Mouse (Mus musculus) limb, embryonic 14.5 days (tissue): Measurements from ENCODE around the gene Elk4. TPM values are rescaled to one million over a fixed set of nuclear protein-coding genes. Genes with fewer than 3 reads are reported as not detected.

ENCODE experiments used
- ATAC-seq: fragments of 200-750 bp; cut with Nextera tagmentation; 2 replicates; pipeline ENCODE4 v1.8.0; 2017; ENCODE audit warnings: low read depth, moderate number of reproducible peaks, moderate TSS enrichment; ENCODE audit not compliant: low FRiP score
- DNase-seq: peaks from one replicate; pipeline ENCODE4 v3.0.0-alpha.2; 2015; ENCODE audit warnings: low spot score
- H3K27ac ChIP-seq: fragments of 300-500 bp; sonication (generic); replicated peaks from 2 replicates; pipeline ENCODE4 v1.5.1; 2014; ENCODE audit warnings: low read depth, mild to moderate bottlenecking, low read length, moderate library complexity, mixed read lengths
- H3K27me3 ChIP-seq: fragments of 300-500 bp; sonication (generic); 2 replicates; pipeline ENCODE4 v1.6.1; 2014; ENCODE audit warnings: low read length, mixed read lengths; ENCODE audit not compliant: control insufficient read depth, insufficient read depth
- H3K36me3 ChIP-seq: fragments of 300-500 bp; sonication (generic); 2 replicates; pipeline ENCODE4 v1.6.1; 2014; ENCODE audit warnings: mild to moderate bottlenecking, low read length, moderate library complexity, mixed read lengths; ENCODE audit not compliant: control insufficient read depth, insufficient read depth
- H3K4me1 ChIP-seq: fragments of 300-500 bp; sonication (generic); 2 replicates; pipeline ENCODE4 v1.6.1; 2014; ENCODE audit warnings: antibody characterized with exemption, low read length, mixed read lengths; ENCODE audit not compliant: control insufficient read depth, insufficient read depth
- H3K4me2 ChIP-seq: fragments of 300-500 bp; sonication (generic); replicated peaks from 2 replicates; pipeline ENCODE4 v1.6.1; 2014; ENCODE audit warnings: low read depth, mild to moderate bottlenecking, low read length, moderate library complexity; ENCODE audit not compliant: severe bottlenecking
- H3K4me3 ChIP-seq: fragments of 300-500 bp; sonication (generic); replicated peaks from 2 replicates; pipeline ENCODE4 v1.5.1; 2014; ENCODE audit warnings: low read length
- H3K9ac ChIP-seq: fragments of 300-500 bp; sonication (generic); 2 replicates; pipeline ENCODE4 v1.6.1; 2014; ENCODE audit warnings: mild to moderate bottlenecking, low read depth, low read length, moderate library complexity; ENCODE audit not compliant: severe bottlenecking
- H3K9me3 ChIP-seq: fragments of 300-500 bp; sonication (generic); 2 replicates; pipeline ENCODE4 v1.6.1; 2016; ENCODE audit warnings: low read length; ENCODE audit not compliant: control insufficient read depth
- POLR2A ChIP-seq: fragments of 200-500 bp; IDR thresholded peaks from 2 replicates; pipeline ENCODE4 v1.8.0; 2012; ENCODE audit warnings: inconsistent platforms, mild to moderate bottlenecking, moderate library complexity, borderline replicate concordance; ENCODE audit not compliant: insufficient read depth, insufficient read length; ENCODE audit errors: extremely low read depth
- WGBS: fragments of 180-500 bp; shearing (Covaris S2); extraction: QIAGEN DNeasy Blood & Tissue Kit; methylation state at CpG from one replicate; pipeline ENCODE4 v1.1.7; 2014; 5-methylcytosine and 5-hydroxymethylcytosine counted together
- polyA plus RNA-seq, 2 experiments: library from polyadenylated mRNA; depleted of rRNA in 1 of 2; stranded (reverse) in 1 of 2; unstranded in 1 of 2; fragments of >200 nt; fragmentation: Nextera tagmentation in 1 of 2; extraction: Ambion mirVana in 1 of 2; gene quantifications; 2 replicates each; pipeline versions ENCODE4 v1.2.1 to v1.2.3; 2012 to 2014

Elk4 gene
- polyA plus RNA-seq, 2 experiments = 30.0 to 36.6 TPM

GRCm38 (mm10) chr1:132061750-132062541, 54.5 kb downstream of the Elk4 start:
- no peak for TF ChIP-seq POLR2A
- Histone ChIP-seq H3K36me3 (no peaks in the 10 kb centered on the region), H3K9me3 (no peaks in the 10 kb centered on the region), H3K27ac (no peak overlapping the region), H3K9ac (no peak overlapping the region), H3K27me3 (peaks cover 7% of the 10 kb centered on the region), H3K4me3 (no peak overlapping the region), H3K4me1 (no peaks in the 10 kb centered on the region), H3K4me2 (no peak overlapping the region)
- no peak for DNase-seq
- ATAC-seq = no peak
- WGBS = 32% methylated on average over 6 of the region's 6 CpGs

DNA sequence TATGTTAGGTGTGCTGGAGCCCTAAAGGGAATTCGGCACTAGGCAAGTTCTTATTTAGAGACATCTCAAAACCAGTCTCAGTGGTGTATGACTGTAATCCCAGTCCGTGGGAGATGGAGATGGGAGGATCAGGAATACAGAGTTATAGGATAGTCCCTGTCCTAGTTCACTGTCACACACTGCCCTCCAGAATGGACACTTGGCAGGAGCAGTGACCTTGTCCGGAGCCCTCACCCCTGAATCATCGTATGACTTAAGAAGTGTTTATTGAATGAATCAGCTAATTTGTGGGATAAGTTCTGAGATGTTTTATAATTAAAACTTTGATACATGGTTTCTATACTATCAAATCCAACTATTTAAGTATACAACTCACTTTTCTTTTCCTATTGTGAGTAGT, 55.7 kb downstream of the Elk4 start:
- H3K4me3 ChIP-seq = no peak overlapping the region
- ATAC-seq = no peak

GRCm38 (mm10) chr1:132065001-132065400, 57.6 kb downstream of the Elk4 start:
- DNase-seq (no peak), ATAC-seq (no peak)
- TF ChIP-seq POLR2A = no peak
- H3K27me3 ChIP-seq = peaks cover 33% of the 10 kb centered on the region
- H3K4me3 ChIP-seq = no peak overlapping the region
- H3K4me2 ChIP-seq = no peak overlapping the region
- no peaks in the 10 kb centered on the region for H3K36me3 ChIP-seq
- no peak overlapping the region for H3K9ac ChIP-seq
- no peak overlapping the region for H3K27ac ChIP-seq
- H3K4me1 ChIP-seq = peaks cover 5% of the 10 kb centered on the region; the same call in 1 of the 2 replicates
- 67% methylated on average over 1 of the region's 1 CpGs for WGBS
- no peaks in the 10 kb centered on the region for H3K9me3 ChIP-seq

More for the DNA sequence above, 55.7 kb downstream of the Elk4 start:
- Histone ChIP-seq H3K4me2 (no peak overlapping the region), H3K27ac (no peak overlapping the region), H3K9me3 (no peaks in the 10 kb centered on the region), H3K27me3 (peaks cover 18% of the 10 kb centered on the region), H3K4me1 (peaks cover 5% of the 10 kb centered on the region; the same call in 1 of the 2 replicates), H3K9ac (no peak overlapping the region), H3K36me3 (no peaks in the 10 kb centered on the region)
- no peak for TF ChIP-seq POLR2A
- 88% methylated on average over 4 of the region's 4 CpGs for WGBS
- DNase-seq = no peak

- peaks cover 33% of the 10 kb centered on the region for H3K27me3 ChIP-seq
- ATAC-seq (no peak), DNase-seq (no peak)
- H3K9me3 ChIP-seq = no peaks in the 10 kb centered on the region
- WGBS = 76% methylated on average over 8 of the region's 8 CpGs
- H3K27ac ChIP-seq = no peak overlapping the region
- H3K4me1 ChIP-seq = peaks cover 5% of the 10 kb centered on the region; the same call in 1 of the 2 replicates
- no peak overlapping the region for H3K4me2 ChIP-seq
- H3K36me3 ChIP-seq = no peaks in the 10 kb centered on the region
- no peak overlapping the region for H3K4me3 ChIP-seq
- TF ChIP-seq POLR2A = no peak
- no peak overlapping the region for H3K9ac ChIP-seq
Measured at GRCm38 (mm10) chr1:132065475-132066172, 58.2 kb downstream of the Elk4 start.
